Mouse (Mus musculus): Measurements from ENCODE around the gene Rprml. TPM values are rescaled to one million over a fixed set of nuclear protein-coding genes. Genes with fewer than 3 reads are reported as not detected.

The Rprml gene
- polyA plus RNA-seq, 1 experiment from 2014 or later: not detected

GRCm38 (mm10) chr11:103653359-103653965, 4.1 kb downstream of the Rprml start:
- H3K4me3 ChIP-seq (ENCODE audit: low read depth, low read length): no peak overlapping the region
- ATAC-seq (ENCODE audit: low FRiP score) (no peak), DNase-seq (ENCODE audit: low spot score) (no peak)
- no peak overlapping the region for H3K9ac ChIP-seq (ENCODE audit: low read depth, low read length)
- H3K4me2 ChIP-seq (replicated peaks; ENCODE audit: low read depth, low read length): no peak overlapping the region
- H3K27me3 ChIP-seq (ENCODE audit: control insufficient read depth, insufficient read depth, low read length): peaks cover 49% of the 10 kb centered on the region
- H3K36me3 ChIP-seq (ENCODE audit: control insufficient read depth, insufficient read depth, low read length): no peaks in the 10 kb centered on the region
- WGBS: 75% methylated on average over 10 of the region's 10 CpGs
- H3K9me3 ChIP-seq (ENCODE audit: control insufficient read depth, low read length): no peaks in the 10 kb centered on the region
- peaks cover 4% of the 10 kb centered on the region for H3K4me1 ChIP-seq (replicated peaks; ENCODE audit: control insufficient read depth, insufficient read depth, low read length)
- H3K27ac ChIP-seq (ENCODE audit: low read depth, low read length): no peak overlapping the region

GRCm38 (mm10) chr11:103656520-103656919, 7.2 kb downstream of the Rprml start:
- no peak overlapping the region for H3K4me2 ChIP-seq (replicated peaks; ENCODE audit: low read depth, low read length)
- no peak overlapping the region for H3K9ac ChIP-seq (ENCODE audit: low read depth, low read length)
- H3K4me3 ChIP-seq (ENCODE audit: low read depth, low read length): no peak overlapping the region
- no peak overlapping the region for H3K27ac ChIP-seq (ENCODE audit: low read depth, low read length)
- no peaks in the 10 kb centered on the region for H3K36me3 ChIP-seq (ENCODE audit: control insufficient read depth, insufficient read depth, low read length)
- ATAC-seq (ENCODE audit: low FRiP score): no peak
- 18% methylated on average over 3 of the region's 3 CpGs for WGBS
- peak; percentile 66 for DNase-seq (ENCODE audit: low spot score)
- H3K27me3 ChIP-seq (ENCODE audit: control insufficient read depth, insufficient read depth, low read length): peaks cover 20% of the 10 kb centered on the region
- no peaks in the 10 kb centered on the region for H3K4me1 ChIP-seq (replicated peaks; ENCODE audit: control insufficient read depth, insufficient read depth, low read length)
- no peaks in the 10 kb centered on the region for H3K9me3 ChIP-seq (ENCODE audit: control insufficient read depth, low read length)

DNA sequence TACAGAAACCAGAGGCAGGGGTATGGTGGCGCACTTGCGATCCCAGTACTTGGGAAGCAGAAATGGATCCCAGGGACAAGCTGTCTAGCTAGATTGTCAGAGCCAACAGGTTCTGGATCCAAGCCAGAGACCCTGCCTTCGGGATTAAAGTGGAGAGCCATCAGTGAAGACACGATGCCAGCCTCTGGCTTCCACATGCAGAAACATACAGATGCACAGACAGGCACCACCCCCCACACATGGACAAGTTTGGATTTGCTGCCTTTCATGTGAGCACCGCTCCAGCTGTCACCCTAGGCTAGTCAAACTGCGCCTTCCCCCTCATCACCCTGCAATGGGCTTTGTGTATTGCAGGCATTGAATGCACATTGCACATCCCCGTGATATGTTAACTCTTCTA, 8.8 kb downstream of the Rprml start:
- H3K4me1 ChIP-seq (replicated peaks; ENCODE audit: control insufficient read depth, insufficient read depth, low read length): no peaks in the 10 kb centered on the region
- no peak overlapping the region for H3K4me2 ChIP-seq (replicated peaks; ENCODE audit: low read depth, low read length)
- WGBS: 84% methylated on average over 7 of the region's 7 CpGs
- H3K27me3 ChIP-seq (ENCODE audit: control insufficient read depth, insufficient read depth, low read length): peaks cover 5% of the 10 kb centered on the region
- DNase-seq (ENCODE audit: low spot score) (no peak), ATAC-seq (ENCODE audit: low FRiP score) (no peak)
- H3K36me3 ChIP-seq (ENCODE audit: control insufficient read depth, insufficient read depth, low read length): no peaks in the 10 kb centered on the region
- no peaks in the 10 kb centered on the region for H3K9me3 ChIP-seq (ENCODE audit: control insufficient read depth, low read length)
- no peak overlapping the region for H3K27ac ChIP-seq (ENCODE audit: low read depth, low read length)
- no peak overlapping the region for H3K9ac ChIP-seq (ENCODE audit: low read depth, low read length)
- H3K4me3 ChIP-seq (ENCODE audit: low read depth, low read length): no peak overlapping the region

DNA sequence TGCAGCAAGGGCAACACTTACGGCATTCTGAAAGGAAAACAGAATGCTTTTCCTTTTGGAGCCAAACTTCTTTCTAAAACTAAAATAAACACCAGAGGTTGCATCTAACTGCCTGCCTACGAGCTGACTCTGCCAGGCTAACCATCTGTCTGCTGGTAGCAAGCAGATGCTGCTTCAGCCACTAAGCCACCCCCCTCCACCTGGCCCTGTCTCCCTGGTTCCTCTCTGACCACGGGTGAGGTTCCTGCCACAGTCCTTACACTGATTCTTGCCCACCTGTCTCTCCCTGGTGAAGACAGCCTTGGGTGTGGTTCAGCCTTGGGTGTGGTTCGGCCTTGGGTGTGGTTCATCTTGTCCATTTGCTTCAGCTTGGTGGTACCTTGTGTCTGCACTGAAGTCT, 12.5 kb downstream of the Rprml start:
- DNase-seq (ENCODE audit: low spot score) (no peak), ATAC-seq (ENCODE audit: low FRiP score) (no peak)
- no peaks in the 10 kb centered on the region for H3K27me3 ChIP-seq (ENCODE audit: control insufficient read depth, insufficient read depth, low read length)
- 75% methylated on average over 4 of the region's 4 CpGs for whole genome bisulfite sequencing
- H3K27ac ChIP-seq (ENCODE audit: low read depth, low read length): no peak overlapping the region
- H3K36me3 ChIP-seq (ENCODE audit: control insufficient read depth, insufficient read depth, low read length): no peaks in the 10 kb centered on the region
- H3K4me3 ChIP-seq (ENCODE audit: low read depth, low read length): no peak overlapping the region
- no peaks in the 10 kb centered on the region for H3K9me3 ChIP-seq (ENCODE audit: control insufficient read depth, low read length)
- H3K4me1 ChIP-seq (replicated peaks; ENCODE audit: control insufficient read depth, insufficient read depth, low read length): peaks cover 2% of the 10 kb centered on the region; the same call in 1 of the 2 replicates
- no peak overlapping the region for H3K9ac ChIP-seq (ENCODE audit: low read depth, low read length)
- H3K4me2 ChIP-seq (replicated peaks; ENCODE audit: low read depth, low read length): no peak overlapping the region

DNA sequence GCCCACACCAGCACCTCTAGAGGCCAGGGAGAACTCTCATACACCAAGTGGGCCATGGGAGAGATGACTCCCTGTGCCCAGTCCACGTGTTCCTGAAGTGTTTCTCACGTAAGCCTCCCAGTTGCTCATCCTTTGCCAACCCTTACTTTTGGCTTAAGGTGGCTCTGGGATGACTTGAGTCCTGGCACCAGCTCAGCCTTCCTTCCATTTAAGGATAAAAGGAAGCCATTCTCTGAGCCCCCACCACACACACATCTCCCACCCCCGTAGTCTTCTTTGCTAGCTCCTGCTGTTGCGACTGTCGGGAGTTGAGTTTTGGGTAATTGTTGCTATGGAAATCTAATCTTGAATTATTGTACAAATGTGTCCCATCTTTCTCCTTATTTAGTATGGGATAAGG, 13.2 kb downstream of the Rprml start:
- Histone ChIP-seq H3K9me3 (ENCODE audit: control insufficient read depth, low read length) (no peaks in the 10 kb centered on the region), H3K27ac (ENCODE audit: low read depth, low read length) (no peak overlapping the region), H3K4me1 (replicated peaks; ENCODE audit: control insufficient read depth, insufficient read depth, low read length) (peaks cover 2% of the 10 kb centered on the region; the same call in 1 of the 2 replicates), H3K9ac (ENCODE audit: low read depth, low read length) (no peak overlapping the region), H3K36me3 (ENCODE audit: control insufficient read depth, insufficient read depth, low read length) (no peaks in the 10 kb centered on the region), H3K27me3 (ENCODE audit: control insufficient read depth, insufficient read depth, low read length) (no peaks in the 10 kb centered on the region), H3K4me2 (replicated peaks; ENCODE audit: low read depth, low read length) (no peak overlapping the region), H3K4me3 (ENCODE audit: low read depth, low read length) (no peak overlapping the region)
- DNase-seq (ENCODE audit: low spot score) (no peak), ATAC-seq (ENCODE audit: low FRiP score) (no peak)
- WGBS: 85% methylated on average over 5 of the region's 5 CpGs

GRCm38 (mm10) chr11:103663119-103663518, 13.7 kb downstream of the Rprml start:
- ATAC-seq (ENCODE audit: low FRiP score): no peak
- Histone ChIP-seq H3K36me3 (ENCODE audit: control insufficient read depth, insufficient read depth, low read length) (no peaks in the 10 kb centered on the region), H3K4me1 (replicated peaks; ENCODE audit: control insufficient read depth, insufficient read depth, low read length) (peaks cover 2% of the 10 kb centered on the region; the same call in 1 of the 2 replicates), H3K4me3 (ENCODE audit: low read depth, low read length) (no peak overlapping the region), H3K9ac (ENCODE audit: low read depth, low read length) (no peak overlapping the region), H3K9me3 (ENCODE audit: control insufficient read depth, low read length) (no peaks in the 10 kb centered on the region), H3K4me2 (replicated peaks; ENCODE audit: low read depth, low read length) (no peak overlapping the region), H3K27ac (ENCODE audit: low read depth, low read length) (no peak overlapping the region), H3K27me3 (ENCODE audit: control insufficient read depth, insufficient read depth, low read length) (no peaks in the 10 kb centered on the region)
- WGBS: 90% methylated on average over 8 of the region's 8 CpGs
- DNase-seq (ENCODE audit: low spot score): no peak

- Histone ChIP-seq H3K27me3 (ENCODE audit: control insufficient read depth, insufficient read depth, low read length) (no peaks in the 10 kb centered on the region), H3K36me3 (ENCODE audit: control insufficient read depth, insufficient read depth, low read length) (no peaks in the 10 kb centered on the region), H3K4me1 (replicated peaks; ENCODE audit: control insufficient read depth, insufficient read depth, low read length) (peaks cover 2% of the 10 kb centered on the region; the same call in 1 of the 2 replicates), H3K9me3 (ENCODE audit: control insufficient read depth, low read length) (no peaks in the 10 kb centered on the region), H3K27ac (ENCODE audit: low read depth, low read length) (no peak overlapping the region), H3K4me2 (replicated peaks; ENCODE audit: low read depth, low read length) (no peak overlapping the region), H3K9ac (ENCODE audit: low read depth, low read length) (no peak overlapping the region), H3K4me3 (ENCODE audit: low read depth, low read length) (no peak overlapping the region)
- DNase-seq (ENCODE audit: low spot score) (no peak), ATAC-seq (ENCODE audit: low FRiP score) (no peak)
- 67% methylated on average over 1 of the region's 1 CpGs for WGBS
These were observed 16.3 kb downstream of the Rprml start for GRCm38 (mm10) chr11:103665695-103666094.

GRCm38 (mm10) chr11:103666181-103666906, 17.0 kb downstream of the Rprml start:
- no peak overlapping the region for H3K4me2 ChIP-seq (replicated peaks; ENCODE audit: low read depth, low read length)
- H3K4me1 ChIP-seq (replicated peaks; ENCODE audit: control insufficient read depth, insufficient read depth, low read length): peaks cover 2% of the 10 kb centered on the region; the same call in 1 of the 2 replicates
- WGBS: 30% methylated on average over 10 of the region's 10 CpGs
- no peaks in the 10 kb centered on the region for H3K9me3 ChIP-seq (ENCODE audit: control insufficient read depth, low read length)
- H3K27ac ChIP-seq (ENCODE audit: low read depth, low read length): no peak overlapping the region
- no peaks in the 10 kb centered on the region for H3K36me3 ChIP-seq (ENCODE audit: control insufficient read depth, insufficient read depth, low read length)
- H3K27me3 ChIP-seq (ENCODE audit: control insufficient read depth, insufficient read depth, low read length): no peaks in the 10 kb centered on the region
- ATAC-seq (ENCODE audit: low FRiP score) (no peak), DNase-seq (ENCODE audit: low spot score) (peak; percentile 29)
- H3K9ac ChIP-seq (ENCODE audit: low read depth, low read length): no peak overlapping the region
- H3K4me3 ChIP-seq (ENCODE audit: low read depth, low read length): no peak overlapping the region

DNA sequence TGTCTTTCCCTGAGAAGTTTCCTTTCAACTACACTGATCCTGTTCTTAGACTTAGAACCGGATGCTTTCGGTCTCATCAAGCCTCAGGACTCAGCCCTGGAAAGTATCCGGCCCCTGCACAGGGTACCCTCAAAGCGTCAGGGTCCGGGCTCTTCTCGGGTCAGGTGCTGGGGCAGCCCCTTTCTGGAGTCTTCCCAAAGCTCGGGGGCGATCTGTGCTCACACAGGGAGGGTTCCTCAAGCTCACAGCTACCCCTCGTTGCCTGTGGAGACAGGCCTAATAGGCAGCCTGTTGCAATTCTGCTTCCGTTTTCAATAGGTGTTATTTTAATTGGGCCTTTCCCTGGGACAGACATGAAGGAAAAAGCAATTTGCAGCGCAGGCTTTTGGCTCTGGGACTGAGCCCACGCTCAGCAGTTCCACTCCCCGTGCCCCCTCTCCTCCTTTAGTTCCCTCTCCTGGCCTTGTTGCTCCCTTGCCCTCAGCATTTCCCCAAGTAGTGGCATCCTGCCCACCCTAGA, 17.6 kb downstream of the Rprml start:
- Histone ChIP-seq H3K27ac (ENCODE audit: low read depth, low read length) (no peak overlapping the region), H3K4me2 (replicated peaks; ENCODE audit: low read depth, low read length) (no peak overlapping the region), H3K4me1 (replicated peaks; ENCODE audit: control insufficient read depth, insufficient read depth, low read length) (peaks cover 2% of the 10 kb centered on the region; the same call in 1 of the 2 replicates), H3K4me3 (ENCODE audit: low read depth, low read length) (no peak overlapping the region), H3K9me3 (ENCODE audit: control insufficient read depth, low read length) (no peaks in the 10 kb centered on the region), H3K27me3 (ENCODE audit: control insufficient read depth, insufficient read depth, low read length) (no peaks in the 10 kb centered on the region), H3K36me3 (ENCODE audit: control insufficient read depth, insufficient read depth, low read length) (no peaks in the 10 kb centered on the region), H3K9ac (ENCODE audit: low read depth, low read length) (no peak overlapping the region)
- DNase-seq (ENCODE audit: low spot score): no peak
- WGBS: 64% methylated on average over 13 of the region's 13 CpGs
- ATAC-seq (ENCODE audit: low FRiP score): no peak

Measured in hindbrain, embryonic 11.5 days (tissue).